Mouse (Mus musculus) embryonic facial prominence, embryonic 11.5 days (tissue): Measurements from ENCODE around the gene Ccdc83. TPM values are rescaled to one million over a fixed set of nuclear protein-coding genes. Genes with fewer than 3 reads are reported as not detected.

ENCODE experiments used
- ATAC-seq: fragments of 200-750 bp; cut with Nextera tagmentation; replicated peaks from 2 replicates; pipeline ENCODE4 v1.8.0; 2017; ENCODE audit warnings: low read depth; ENCODE audit not compliant: insufficient number of reproducible peaks, low FRiP score, low TSS enrichment
- DNase-seq: peaks from one replicate; pipeline ENCODE4 v3.0.0-alpha.2; 2015; ENCODE audit warnings: low spot score
- H3K27ac ChIP-seq: fragments of 300-500 bp; sonication (generic); replicated peaks from 2 replicates; pipeline ENCODE4 v1.5.1; 2014; ENCODE audit warnings: mild to moderate bottlenecking, low read depth, low read length, control low read depth
- H3K27me3 ChIP-seq: fragments of 300-500 bp; sonication (generic); 2 replicates; pipeline ENCODE4 v1.6.1; 2014; ENCODE audit warnings: mild to moderate bottlenecking, low read length, moderate library complexity, mixed read lengths; ENCODE audit not compliant: control insufficient read depth, insufficient read depth
- H3K36me3 ChIP-seq: fragments of 300-500 bp; sonication (generic); replicated peaks from 2 replicates; pipeline ENCODE4 v1.6.1; 2014; ENCODE audit warnings: low read depth, mild to moderate bottlenecking, low read length, moderate library complexity, mixed read lengths; ENCODE audit not compliant: control insufficient read depth, insufficient read depth
- H3K4me1 ChIP-seq: fragments of 300-500 bp; sonication (generic); 2 replicates; pipeline ENCODE4 v1.6.1; 2014; ENCODE audit warnings: low read length, mixed read lengths; ENCODE audit not compliant: control insufficient read depth, insufficient read depth
- H3K4me2 ChIP-seq: fragments of 300-500 bp; sonication (generic); 2 replicates; pipeline ENCODE4 v1.6.1; 2014; ENCODE audit warnings: low read depth, mild to moderate bottlenecking, control low read depth, low read length, moderate library complexity
- H3K4me3 ChIP-seq: fragments of 300-500 bp; sonication (generic); 2 replicates; pipeline ENCODE4 v1.5.1; 2014; ENCODE audit warnings: low read depth, low read length, control low read depth
- H3K9ac ChIP-seq: fragments of 300-500 bp; sonication (generic); replicated peaks from 2 replicates; pipeline ENCODE4 v1.6.1; 2014; ENCODE audit warnings: mild to moderate bottlenecking, control low read depth, low read length
- H3K9me3 ChIP-seq: fragments of 300-500 bp; sonication (generic); replicated peaks from 2 replicates; pipeline ENCODE4 v1.6.1; 2016; ENCODE audit warnings: mild to moderate bottlenecking, low read length, inconsistent platforms, mixed read lengths; ENCODE audit not compliant: control insufficient read depth
- WGBS: fragments of 180-500 bp; shearing (Covaris S2); extraction: QIAGEN DNeasy Blood & Tissue Kit; methylation state at CpG from one replicate; pipeline ENCODE4 v1.1.7; 2014; 5-methylcytosine and 5-hydroxymethylcytosine counted together
- polyA plus RNA-seq: library from polyadenylated mRNA; unstranded; fragments of >200 nt; fragmentation: Nextera tagmentation; extraction: Ambion mirVana; gene quantifications from 2 replicates; pipeline ENCODE4 v1.2.1, GENCODE M21; 2014

Gene Ccdc83
- polyA plus RNA-seq, 1 experiment from 2014 or later, result not detected

GRCm38 (mm10) chr7:90301942-90302646 is 36.5 kb upstream of the Ccdc83 start, which contains the start of gene Sytl2:
Sytl2 (plus strand) TSS chr7:90302252.
- H3K36me3 ChIP-seq, result no peaks in the 10 kb centered on the region
- H3K4me1 ChIP-seq, result no peaks in the 10 kb centered on the region
- peak; percentile 78 for ATAC-seq
- DNase-seq, result peak; percentile 61
- peak within 1 kb of the TSS; percentile 51 for H3K4me3 ChIP-seq
- WGBS, result 2% methylated on average over 40 of the region's 43 CpGs
- H3K27ac ChIP-seq, result no peak within 1 kb of the TSS
- no peaks in the 10 kb centered on the region for H3K9me3 ChIP-seq
- H3K27me3 ChIP-seq, result no peaks in the 10 kb centered on the region
- H3K4me2 ChIP-seq, result peak within 1 kb of the TSS; percentile 94
- peak within 1 kb of the TSS; percentile 62 for H3K9ac ChIP-seq

GRCm38 (mm10) chr7:90291885-90292284 is 26.3 kb upstream of the Ccdc83 start:
- Histone ChIP-seq H3K4me1 (no peaks in the 10 kb centered on the region), H3K4me3 (no peak overlapping the region), H3K36me3 (no peaks in the 10 kb centered on the region), H3K9me3 (no peaks in the 10 kb centered on the region), H3K27ac (no peak overlapping the region), H3K4me2 (no peak overlapping the region), H3K27me3 (no peaks in the 10 kb centered on the region), H3K9ac (no peak overlapping the region)
- no peak for DNase-seq
- no peak for ATAC-seq
- WGBS, result 81% methylated on average over 6 of the region's 6 CpGs

DNA sequence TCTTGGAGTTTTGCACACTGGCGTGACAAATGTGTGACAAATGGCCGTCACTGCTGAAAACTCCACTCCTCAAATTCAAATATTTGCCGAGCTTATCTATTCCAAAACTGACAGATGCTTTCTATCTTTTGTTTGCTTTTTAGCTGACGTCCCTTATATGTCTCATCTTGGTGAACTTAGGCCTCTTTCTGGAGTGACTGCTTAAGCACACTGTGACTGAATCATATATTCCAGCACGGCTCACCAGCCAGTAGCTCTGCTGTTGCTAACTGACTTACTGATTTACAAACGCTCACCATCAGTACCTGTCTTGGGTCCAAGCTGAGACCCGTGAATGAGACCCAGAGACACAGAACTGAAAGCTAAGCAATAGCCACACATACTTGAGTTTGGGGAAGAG is 19.2 kb upstream of the Ccdc83 start:
- H3K9me3 ChIP-seq, result no peaks in the 10 kb centered on the region
- H3K27me3 ChIP-seq, result no peaks in the 10 kb centered on the region
- no peaks in the 10 kb centered on the region for H3K36me3 ChIP-seq
- DNase-seq (no peak), ATAC-seq (no peak)
- WGBS, result 72% methylated on average over 7 of the region's 7 CpGs
- H3K4me1 ChIP-seq, result no peaks in the 10 kb centered on the region
- H3K9ac ChIP-seq, result no peak overlapping the region
- no peak overlapping the region for H3K4me3 ChIP-seq
- H3K4me2 ChIP-seq, result no peak overlapping the region
- H3K27ac ChIP-seq, result no peak overlapping the region

DNA sequence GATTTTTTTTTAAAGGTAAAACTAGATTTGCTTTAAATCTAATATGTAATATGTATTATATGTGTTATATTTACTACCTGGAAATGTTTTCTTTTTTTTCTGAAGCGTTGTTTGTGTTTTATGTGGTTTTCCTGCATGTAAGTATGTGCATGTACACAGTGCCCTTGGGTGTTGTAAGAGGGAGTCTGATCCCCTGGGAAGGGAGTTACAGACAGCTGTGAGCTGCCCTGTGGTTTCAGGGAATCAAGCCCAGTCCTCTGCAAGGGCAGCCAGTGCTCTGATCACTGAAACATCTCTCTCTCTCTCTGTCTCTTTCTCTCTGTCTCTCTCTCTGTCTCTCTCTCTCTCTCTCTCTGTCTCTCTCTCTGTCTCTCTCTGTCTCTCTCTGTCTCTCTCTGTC is 17.2 kb upstream of the Ccdc83 start:
- Histone ChIP-seq H3K27me3 (no peaks in the 10 kb centered on the region), H3K4me2 (no peak overlapping the region), H3K4me3 (no peak overlapping the region), H3K27ac (no peak overlapping the region), H3K4me1 (no peaks in the 10 kb centered on the region), H3K9ac (no peak overlapping the region), H3K36me3 (no peaks in the 10 kb centered on the region), H3K9me3 (no peaks in the 10 kb centered on the region)
- whole genome bisulfite sequencing, result 94% methylated on average over 1 of the region's 1 CpGs
- no peak for ATAC-seq
- no peak for DNase-seq

- H3K9ac ChIP-seq, result no peak overlapping the region
- no peaks in the 10 kb centered on the region for H3K36me3 ChIP-seq
- 80% methylated on average over 11 of the region's 11 CpGs for WGBS
- no peak for DNase-seq
- no peaks in the 10 kb centered on the region for H3K9me3 ChIP-seq
- no peaks in the 10 kb centered on the region for H3K4me1 ChIP-seq
- no peak overlapping the region for H3K4me2 ChIP-seq
- H3K4me3 ChIP-seq, result no peak overlapping the region
- no peaks in the 10 kb centered on the region for H3K27me3 ChIP-seq
- ATAC-seq, result no peak
- no peak overlapping the region for H3K27ac ChIP-seq
These were observed 16.4 kb upstream of the Ccdc83 start for GRCm38 (mm10) chr7:90281759-90282546.

- Histone ChIP-seq H3K36me3 (no peaks in the 10 kb centered on the region), H3K9ac (no peak overlapping the region), H3K4me2 (no peak overlapping the region), H3K27ac (no peak overlapping the region), H3K4me1 (no peaks in the 10 kb centered on the region), H3K27me3 (no peaks in the 10 kb centered on the region), H3K9me3 (no peaks in the 10 kb centered on the region), H3K4me3 (no peak overlapping the region)
- ATAC-seq (no peak), DNase-seq (peak; percentile 55)
- 49% methylated on average over 8 of the region's 8 CpGs for WGBS
These were observed 15.3 kb upstream of the Ccdc83 start for GRCm38 (mm10) chr7:90280878-90281277.

DNA sequence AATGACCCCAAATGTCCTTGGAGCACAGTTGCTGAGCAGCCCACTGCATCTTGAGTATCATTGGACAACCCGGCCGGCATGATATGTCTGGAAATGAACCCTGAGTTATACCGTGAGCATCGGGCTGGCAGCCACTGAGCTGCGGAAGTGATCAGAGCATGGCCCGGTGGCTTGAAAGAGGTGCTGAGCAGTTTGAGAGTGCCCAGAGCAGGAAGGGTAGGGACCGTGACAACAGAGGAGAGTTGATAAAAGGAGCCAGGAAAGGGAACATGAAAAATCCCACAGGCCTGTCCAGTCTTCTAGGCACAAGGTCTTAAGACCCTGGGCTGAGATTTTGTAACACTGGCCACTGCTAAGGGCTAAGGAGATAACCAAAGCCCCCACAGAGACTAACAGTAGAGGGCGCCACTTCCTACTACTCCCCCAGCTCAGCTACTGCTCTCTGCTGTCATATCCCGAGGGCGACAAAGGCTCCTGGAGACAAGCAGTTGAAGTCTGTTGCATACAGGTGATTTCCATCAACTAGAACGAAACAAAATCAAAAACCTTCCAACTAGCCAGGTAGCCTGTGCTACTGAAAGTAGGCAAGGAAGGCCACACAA is 14.8 kb upstream of the Ccdc83 start:
- no peaks in the 10 kb centered on the region for H3K9me3 ChIP-seq
- H3K27ac ChIP-seq, result no peak overlapping the region
- WGBS, result 66% methylated on average over 11 of the region's 11 CpGs
- no peaks in the 10 kb centered on the region for H3K4me1 ChIP-seq
- no peak overlapping the region for H3K4me3 ChIP-seq
- DNase-seq (peak; percentile 51), ATAC-seq (0 out of 2 replicates have a peak, but pooled peaks have one; percentile 25)
- H3K27me3 ChIP-seq, result no peaks in the 10 kb centered on the region
- no peaks in the 10 kb centered on the region for H3K36me3 ChIP-seq
- no peak overlapping the region for H3K9ac ChIP-seq
- no peak overlapping the region for H3K4me2 ChIP-seq

GRCm38 (mm10) chr7:90279136-90279535 is 13.6 kb upstream of the Ccdc83 start:
- no peaks in the 10 kb centered on the region for H3K36me3 ChIP-seq

More at GRCm38 (mm10) chr7:90279136-90279535, 13.6 kb upstream of the Ccdc83 start:
- H3K27ac ChIP-seq, result no peak overlapping the region
- H3K9ac ChIP-seq, result no peak overlapping the region
- WGBS, result 89% methylated on average over 4 of the region's 4 CpGs
- H3K4me1 ChIP-seq, result no peaks in the 10 kb centered on the region
- DNase-seq (no peak), ATAC-seq (no peak)
- H3K27me3 ChIP-seq, result no peaks in the 10 kb centered on the region
- H3K9me3 ChIP-seq, result no peaks in the 10 kb centered on the region
- H3K4me3 ChIP-seq, result no peak overlapping the region
- H3K4me2 ChIP-seq, result no peak overlapping the region
